Mouse (Mus musculus) stomach, embryonic 14.5 days (tissue): ENCODE results near the gene Pank2. TPM values are rescaled to one million over a fixed set of nuclear protein-coding genes. Genes with fewer than 3 reads are reported as not detected.
A peak's percentile ranks its signal among the peaks of the same experiment; 100 is the strongest.

Experiments
- ATAC-seq: fragments of 200-750 bp; cut with Nextera tagmentation; 2 replicates; pipeline ENCODE4 v1.8.0; 2017; ENCODE audit warnings: low read depth, moderate TSS enrichment; ENCODE audit not compliant: insufficient number of reproducible peaks, insufficient read depth, low FRiP score
- H3K27ac ChIP-seq: fragments of 300-500 bp; sonication (generic); 2 replicates; pipeline ENCODE4 v1.5.1; 2014; ENCODE audit warnings: mild to moderate bottlenecking, low read length, moderate library complexity, mixed read lengths
- H3K27me3 ChIP-seq: fragments of 300-500 bp; sonication (generic); 2 replicates; pipeline ENCODE4 v1.6.1; 2014; ENCODE audit warnings: low read length, control low read depth, mixed read lengths; ENCODE audit not compliant: control insufficient read depth, insufficient read depth
- H3K36me3 ChIP-seq: fragments of 300-500 bp; sonication (generic); 2 replicates; pipeline ENCODE4 v1.6.1; 2014; ENCODE audit warnings: mild to moderate bottlenecking, control low read depth, low read length, moderate library complexity, mixed read lengths; ENCODE audit not compliant: control insufficient read depth, insufficient read depth
- H3K4me1 ChIP-seq: fragments of 300-500 bp; sonication (generic); 2 replicates; pipeline ENCODE4 v1.6.1; 2014; ENCODE audit warnings: low read length, control low read depth, mixed read lengths; ENCODE audit not compliant: control insufficient read depth, insufficient read depth
- H3K4me2 ChIP-seq: fragments of 300-500 bp; sonication (generic); replicated peaks from 2 replicates; pipeline ENCODE4 v1.6.1; 2014; ENCODE audit warnings: low read depth, low read length, control low read depth
- H3K4me3 ChIP-seq: fragments of 300-500 bp; sonication (generic); 2 replicates; pipeline ENCODE4 v1.5.1; 2014; ENCODE audit warnings: low read depth, low read length, control low read depth
- H3K9ac ChIP-seq: fragments of 300-500 bp; sonication (generic); replicated peaks from 2 replicates; pipeline ENCODE4 v1.6.1; 2014; ENCODE audit warnings: low read depth, mild to moderate bottlenecking, control low read depth, low read length, moderate library complexity, mixed read lengths
- H3K9me3 ChIP-seq: fragments of 300-500 bp; sonication (generic); 2 replicates; pipeline ENCODE4 v1.6.1; 2016; ENCODE audit warnings: low read depth, low read length, control low read depth; ENCODE audit not compliant: control insufficient read depth
- WGBS: fragments of 180-500 bp; shearing (Covaris S2); extraction: QIAGEN DNeasy Blood & Tissue Kit; methylation state at CpG from one replicate; pipeline ENCODE4 v1.1.7; 2014; 5-methylcytosine and 5-hydroxymethylcytosine counted together
- polyA plus RNA-seq: library from polyadenylated mRNA; unstranded; fragments of >200 nt; fragmentation: Nextera tagmentation; extraction: Ambion mirVana; gene quantifications from 2 replicates; pipeline ENCODE4 v1.2.1, GENCODE M21; 2014

The Pank2 gene
- polyA plus RNA-seq = 39.1 and 42.3 TPM in 2 replicates

- Histone ChIP-seq H3K4me3 (peak within 1 kb of the TSS; percentile 84), H3K4me2 (peak within 1 kb of the TSS; percentile 73), H3K36me3 (no peaks in the 10 kb centered on the region), H3K4me1 (peaks cover 11% of the 10 kb centered on the region; the same call in 1 of the 2 replicates), H3K9me3 (no peaks in the 10 kb centered on the region), H3K9ac (peak within 1 kb of the TSS; percentile 92), H3K27me3 (no peaks in the 10 kb centered on the region), H3K27ac (peak within 1 kb of the TSS; percentile 100)
- peak; percentile 99 for ATAC-seq
- 1% methylated on average over 46 of the region's 49 CpGs for WGBS
These were observed at the start of gene Pank2 for GRCm38 (mm10) chr2:131262213-131262672. Gene Pank2 (plus strand): TSS chr2:131262495.

GRCm38 (mm10) chr2:131213773-131214172, 48.5 kb upstream of the Pank2 start:
- no peaks in the 10 kb centered on the region for H3K9me3 ChIP-seq
- no peak overlapping the region for H3K4me2 ChIP-seq
- H3K36me3 ChIP-seq = peaks cover 3% of the 10 kb centered on the region; the same call in 1 of the 2 replicates
- no peak overlapping the region for H3K9ac ChIP-seq
- WGBS = 83% methylated on average over 7 of the region's 7 CpGs
- H3K4me1 ChIP-seq = peaks cover 13% of the 10 kb centered on the region
- no peak overlapping the region for H3K27ac ChIP-seq
- no peak for ATAC-seq
- no peaks in the 10 kb centered on the region for H3K27me3 ChIP-seq
- H3K4me3 ChIP-seq = no peak overlapping the region

- Histone ChIP-seq H3K27ac (no peak overlapping the region), H3K4me1 (peaks cover 2% of the 10 kb centered on the region), H3K36me3 (peaks cover 3% of the 10 kb centered on the region; the same call in 1 of the 2 replicates), H3K9me3 (no peaks in the 10 kb centered on the region), H3K27me3 (no peaks in the 10 kb centered on the region), H3K4me2 (no peak overlapping the region), H3K4me3 (no peak overlapping the region), H3K9ac (no peak overlapping the region)
- ATAC-seq = no peak
- 77% methylated on average over 7 of the region's 7 CpGs for WGBS
These were observed 46.1 kb upstream of the Pank2 start for GRCm38 (mm10) chr2:131215941-131216858.

GRCm38 (mm10) chr2:131220030-131220429, 42.3 kb upstream of the Pank2 start:
- Histone ChIP-seq H3K4me2 (no peak overlapping the region), H3K27me3 (no peaks in the 10 kb centered on the region), H3K9ac (no peak overlapping the region), H3K36me3 (no peaks in the 10 kb centered on the region), H3K9me3 (no peaks in the 10 kb centered on the region), H3K4me1 (no peaks in the 10 kb centered on the region), H3K27ac (no peak overlapping the region), H3K4me3 (no peak overlapping the region)
- ATAC-seq = no peak
- WGBS = 69% methylated on average over 4 of the region's 4 CpGs

- Histone ChIP-seq H3K4me2 (no peak overlapping the region), H3K9me3 (no peaks in the 10 kb centered on the region), H3K4me3 (no peak overlapping the region), H3K9ac (no peak overlapping the region), H3K27me3 (no peaks in the 10 kb centered on the region), H3K27ac (no peak overlapping the region), H3K4me1 (no peaks in the 10 kb centered on the region), H3K36me3 (no peaks in the 10 kb centered on the region)
- no peak for ATAC-seq
- 72% methylated on average over 3 of the region's 3 CpGs for WGBS
These were observed 40.3 kb upstream of the Pank2 start for GRCm38 (mm10) chr2:131221853-131222515.

GRCm38 (mm10) chr2:131222562-131222961, 39.7 kb upstream of the Pank2 start:
- no peaks in the 10 kb centered on the region for H3K9me3 ChIP-seq
- no peak overlapping the region for H3K4me3 ChIP-seq
- H3K36me3 ChIP-seq = no peaks in the 10 kb centered on the region
- no peaks in the 10 kb centered on the region for H3K4me1 ChIP-seq
- H3K4me2 ChIP-seq = no peak overlapping the region
- WGBS = 57% methylated on average over 5 of the region's 5 CpGs
- H3K27me3 ChIP-seq = no peaks in the 10 kb centered on the region
- ATAC-seq = no peak
- H3K9ac ChIP-seq = no peak overlapping the region
- no peak overlapping the region for H3K27ac ChIP-seq

GRCm38 (mm10) chr2:131223569-131223968, 38.7 kb upstream of the Pank2 start:
- Histone ChIP-seq H3K4me3 (no peak overlapping the region), H3K4me1 (no peaks in the 10 kb centered on the region), H3K27ac (no peak overlapping the region), H3K4me2 (no peak overlapping the region), H3K9ac (no peak overlapping the region), H3K9me3 (no peaks in the 10 kb centered on the region), H3K36me3 (no peaks in the 10 kb centered on the region), H3K27me3 (no peaks in the 10 kb centered on the region)
- 66% methylated on average over 1 of the region's 1 CpGs for WGBS
- peak; percentile 79; the same call in 1 of the 2 replicates for ATAC-seq

GRCm38 (mm10) chr2:131225178-131225577, 37.1 kb upstream of the Pank2 start:
- H3K4me2 ChIP-seq = no peak overlapping the region
- H3K4me3 ChIP-seq = no peak overlapping the region
- no peaks in the 10 kb centered on the region for H3K9me3 ChIP-seq
- no peak overlapping the region for H3K27ac ChIP-seq
- no peak overlapping the region for H3K9ac ChIP-seq
- H3K4me1 ChIP-seq = no peaks in the 10 kb centered on the region
- H3K27me3 ChIP-seq = no peaks in the 10 kb centered on the region
- 87% methylated on average over 6 of the region's 6 CpGs for WGBS
- H3K36me3 ChIP-seq = no peaks in the 10 kb centered on the region
- ATAC-seq = no peak
